Mouse (Mus musculus) heart, postnatal 0 days (tissue): ENCODE measurements around the gene Emg1.

Experiments
- CTCF ChIP-seq: IDR thresholded peaks from 2 replicates; pipeline ENCODE4 v1.5.1; 2016; ENCODE audit warnings: antibody characterized with exemption, control low read depth, low read depth
- EP300 ChIP-seq: IDR thresholded peaks from 2 replicates; pipeline ENCODE4 v1.6.1; 2016; ENCODE audit warnings: antibody characterized with exemption, low read depth

DNA sequence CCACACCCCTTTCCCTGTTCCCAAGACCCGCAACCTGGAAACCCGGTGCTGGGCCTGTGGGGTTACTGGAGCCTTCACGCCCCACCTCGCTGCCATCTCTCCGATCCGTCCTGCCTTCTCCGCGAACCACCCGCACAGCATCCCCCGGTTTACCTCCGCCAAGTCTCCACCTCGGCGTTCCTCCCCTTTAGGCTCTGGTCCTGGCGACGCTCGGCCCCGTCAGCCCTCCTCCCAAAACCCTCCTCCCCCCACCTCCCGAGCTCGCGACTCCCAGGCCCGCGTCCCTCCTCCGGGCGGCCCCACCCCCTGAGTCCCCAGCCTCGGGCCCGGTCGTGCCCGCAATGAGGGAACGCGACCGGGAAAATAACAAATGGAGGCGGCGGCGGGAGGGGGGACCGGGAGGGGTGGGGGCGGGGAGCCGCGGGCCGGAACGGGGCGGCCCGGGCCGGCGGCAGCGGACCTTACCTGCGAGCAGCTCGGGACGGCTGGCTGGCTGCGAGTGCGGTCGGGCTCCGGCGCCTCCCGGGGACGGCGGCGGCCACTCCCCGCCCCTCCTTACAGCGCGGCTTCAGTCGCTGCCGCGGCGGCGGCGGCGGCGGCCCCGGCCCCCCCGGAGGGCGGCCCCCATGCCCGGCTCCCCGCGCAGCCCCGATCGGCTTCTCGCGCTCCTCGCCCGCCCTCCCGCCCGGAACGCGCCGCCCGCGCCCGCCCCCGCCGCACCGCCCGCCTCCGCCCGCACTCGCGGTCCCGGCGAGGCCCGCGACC lies 44.0 kb upstream of the Emg1 start, which contains the start of the genes Gm45234 and Atn1:
- TF ChIP-seq EP300 (0 out of 2 replicates have a peak, but pooled peaks have one; percentile 8), CTCF (no peak)
